Mouse (Mus musculus): ENCODE results near the gene Hcls1. TPM values are rescaled to one million over a fixed set of nuclear protein-coding genes. Genes with fewer than 3 reads are reported as not detected.

Gene Hcls1
- polyA plus RNA-seq, 1 experiment from 2014 or later = 7.8 TPM

GRCm38 (mm10) chr16:36949614-36950336 lies 15.0 kb downstream of the Hcls1 start:
- 57% methylated on average over 8 of the region's 8 CpGs for WGBS
- Histone ChIP-seq H3K27me3 (no peaks in the 10 kb centered on the region), H3K4me3 (no peak overlapping the region), H3K27ac (no peak overlapping the region), H3K4me1 (no peaks in the 10 kb centered on the region), H3K4me2 (no peak overlapping the region), H3K36me3 (no peaks in the 10 kb centered on the region), H3K9me3 (no peaks in the 10 kb centered on the region), H3K9ac (no peak overlapping the region)
- no peak for ATAC-seq (ENCODE audit: borderline replicate concordance, extremely low read depth, low FRiP score, low TSS enrichment)

DNA sequence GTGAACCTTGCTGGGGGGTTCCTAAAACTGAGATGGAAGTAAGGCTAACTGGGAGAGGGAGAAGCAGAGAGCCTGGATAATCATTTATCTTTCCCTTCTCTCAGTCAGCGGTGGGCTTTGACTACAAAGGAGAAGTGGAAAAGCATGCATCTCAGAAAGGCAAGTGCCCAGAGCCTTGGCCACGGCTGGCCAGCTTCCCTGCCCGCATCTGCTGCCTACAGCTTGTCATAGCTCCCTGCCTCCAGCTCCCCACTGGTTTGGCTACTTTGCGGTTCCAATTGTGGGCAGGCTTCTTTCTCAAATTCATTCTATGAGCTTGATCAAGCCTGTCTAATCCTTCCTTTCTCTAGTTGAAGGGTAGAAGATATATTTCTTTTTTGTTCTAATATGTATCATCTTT lies 16.2 kb downstream of the Hcls1 start:
- Histone ChIP-seq H3K4me2 (no peak overlapping the region), H3K4me3 (no peak overlapping the region), H3K36me3 (no peaks in the 10 kb centered on the region), H3K4me1 (no peaks in the 10 kb centered on the region), H3K27me3 (no peaks in the 10 kb centered on the region), H3K9me3 (no peaks in the 10 kb centered on the region), H3K9ac (no peak overlapping the region), H3K27ac (no peak overlapping the region)
- ATAC-seq (ENCODE audit: borderline replicate concordance, extremely low read depth, low FRiP score, low TSS enrichment) = no peak
- 58% methylated on average over 4 of the region's 4 CpGs for WGBS

GRCm38 (mm10) chr16:36955106-36955505 lies 20.3 kb downstream of the Hcls1 start:
- H3K9me3 ChIP-seq = no peaks in the 10 kb centered on the region
- no peak for ATAC-seq (ENCODE audit: borderline replicate concordance, extremely low read depth, low FRiP score, low TSS enrichment)
- no peaks in the 10 kb centered on the region for H3K27me3 ChIP-seq
- H3K4me1 ChIP-seq = no peaks in the 10 kb centered on the region
- H3K4me3 ChIP-seq = no peak overlapping the region
- H3K36me3 ChIP-seq = no peaks in the 10 kb centered on the region
- no peak overlapping the region for H3K9ac ChIP-seq
- H3K4me2 ChIP-seq = no peak overlapping the region
- WGBS = 71% methylated on average over 11 of the region's 11 CpGs
- H3K27ac ChIP-seq = no peak overlapping the region

DNA sequence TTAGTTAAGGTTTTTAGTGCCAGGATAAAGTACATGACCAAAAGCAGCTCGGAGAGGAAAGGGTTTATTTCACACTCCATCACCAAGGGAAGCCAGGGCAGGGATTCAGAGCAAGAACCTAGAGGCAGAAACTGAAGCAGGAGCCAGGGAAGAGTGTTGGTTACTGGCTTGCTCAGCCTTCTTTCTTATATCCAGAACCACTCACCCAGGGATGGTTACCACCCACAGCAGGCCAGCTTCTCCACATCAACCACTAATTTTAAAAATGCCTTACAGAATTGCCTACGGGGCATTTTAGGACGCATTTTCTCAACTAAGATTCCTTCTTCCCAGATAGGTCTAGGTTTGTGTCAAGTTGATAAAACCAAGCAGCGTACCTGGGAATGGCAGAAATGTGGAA lies 28.6 kb downstream of the Hcls1 start:
- no peaks in the 10 kb centered on the region for H3K36me3 ChIP-seq
- no peak overlapping the region for H3K9ac ChIP-seq
- H3K4me1 ChIP-seq = no peaks in the 10 kb centered on the region
- no peaks in the 10 kb centered on the region for H3K27me3 ChIP-seq
- H3K4me3 ChIP-seq = no peak overlapping the region
- ATAC-seq (ENCODE audit: borderline replicate concordance, extremely low read depth, low FRiP score, low TSS enrichment) = no peak
- H3K9me3 ChIP-seq = no peaks in the 10 kb centered on the region
- WGBS = 81% methylated on average over 4 of the region's 4 CpGs
- no peak overlapping the region for H3K27ac ChIP-seq
- H3K4me2 ChIP-seq = no peak overlapping the region

DNA sequence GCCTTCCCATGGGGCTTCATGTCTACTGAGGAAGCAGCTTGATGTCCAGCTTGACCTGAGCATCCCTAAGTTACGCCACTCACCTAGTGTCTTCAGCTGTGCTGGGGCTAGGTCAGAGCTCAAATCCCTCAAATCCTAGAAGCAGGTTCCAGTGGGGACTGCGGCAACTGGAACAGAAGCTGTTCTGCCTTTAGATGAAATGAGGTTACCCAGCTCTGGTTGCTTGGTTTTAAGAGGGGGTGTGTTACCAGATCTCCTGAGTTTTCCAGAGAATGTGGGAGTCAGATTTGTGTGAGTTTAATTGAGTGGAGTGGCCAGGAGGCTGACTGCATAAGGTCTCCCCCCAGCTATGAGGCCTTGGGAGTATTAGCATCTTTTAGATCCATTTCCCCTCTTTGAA lies 44.3 kb downstream of the Hcls1 start:
- Histone ChIP-seq H3K27me3 (no peaks in the 10 kb centered on the region), H3K4me3 (no peak overlapping the region), H3K9me3 (no peaks in the 10 kb centered on the region), H3K4me1 (no peaks in the 10 kb centered on the region), H3K9ac (no peak overlapping the region), H3K27ac (no peak overlapping the region), H3K4me2 (no peak overlapping the region), H3K36me3 (no peaks in the 10 kb centered on the region)
- 88% methylated on average over 2 of the region's 2 CpGs for WGBS
- ATAC-seq (ENCODE audit: borderline replicate concordance, extremely low read depth, low FRiP score, low TSS enrichment) = no peak

DNA sequence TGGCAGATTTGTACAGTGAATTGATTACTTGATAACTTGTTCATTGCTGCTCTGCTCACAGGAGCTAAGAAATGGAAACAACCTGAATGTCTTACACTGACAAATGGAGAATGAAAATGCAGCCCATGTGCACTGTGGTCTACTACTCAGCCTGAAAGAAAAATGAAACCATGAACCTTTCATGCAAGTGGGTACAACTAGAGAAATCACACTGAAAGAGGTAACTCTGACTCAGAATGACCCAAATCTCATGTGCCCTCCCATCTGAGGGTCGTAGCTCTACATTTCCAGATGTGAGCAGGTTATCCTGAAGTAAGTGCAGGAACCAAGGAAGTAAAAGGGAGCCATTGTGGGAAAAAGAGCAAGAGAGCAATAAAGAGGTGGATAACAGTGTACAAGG lies 49.0 kb downstream of the Hcls1 start:
- H3K27ac ChIP-seq = no peak overlapping the region
- H3K27me3 ChIP-seq = no peaks in the 10 kb centered on the region
- no peak overlapping the region for H3K4me3 ChIP-seq
- no peaks in the 10 kb centered on the region for H3K36me3 ChIP-seq
- H3K4me2 ChIP-seq = no peak overlapping the region
- WGBS = 74% methylated on average over 1 of the region's 1 CpGs
- H3K4me1 ChIP-seq = no peaks in the 10 kb centered on the region
- H3K9me3 ChIP-seq = no peaks in the 10 kb centered on the region
- no peak for ATAC-seq (ENCODE audit: borderline replicate concordance, extremely low read depth, low FRiP score, low TSS enrichment)
- no peak overlapping the region for H3K9ac ChIP-seq

- H3K9ac ChIP-seq = no peak overlapping the region
- no peak overlapping the region for H3K4me3 ChIP-seq
- H3K4me2 ChIP-seq = no peak overlapping the region
- ATAC-seq (ENCODE audit: borderline replicate concordance, extremely low read depth, low FRiP score, low TSS enrichment) = no peak
- H3K9me3 ChIP-seq = no peaks in the 10 kb centered on the region
- 54% methylated on average over 5 of the region's 5 CpGs for WGBS
- no peaks in the 10 kb centered on the region for H3K4me1 ChIP-seq
- no peaks in the 10 kb centered on the region for H3K36me3 ChIP-seq
- no peaks in the 10 kb centered on the region for H3K27me3 ChIP-seq
- no peak overlapping the region for H3K27ac ChIP-seq
Measured at GRCm38 (mm10) chr16:36985636-36986042, 50.9 kb downstream of the Hcls1 start.

DNA sequence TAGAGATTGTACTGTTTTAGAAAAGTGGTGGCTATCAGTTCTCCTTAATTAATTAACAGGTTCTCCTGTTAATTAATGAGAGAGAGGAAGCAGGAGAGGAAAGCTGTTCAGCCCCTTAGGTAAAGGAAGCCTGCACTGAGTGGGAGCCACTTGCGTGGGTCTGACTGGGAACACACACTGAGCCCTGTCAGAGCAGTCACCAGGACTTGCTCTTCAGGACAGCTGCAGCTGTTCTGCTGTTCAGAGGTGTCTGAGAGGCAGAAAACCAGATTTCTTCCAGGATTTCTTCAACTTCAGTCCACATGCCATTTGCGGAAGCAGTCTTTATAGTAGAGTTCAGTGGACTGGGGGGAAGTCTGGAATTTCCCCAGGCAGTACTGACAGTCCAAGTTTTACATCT lies 52.6 kb downstream of the Hcls1 start:
- H3K27me3 ChIP-seq = no peaks in the 10 kb centered on the region
- H3K9ac ChIP-seq = no peak overlapping the region
- no peaks in the 10 kb centered on the region for H3K9me3 ChIP-seq
- 72% methylated on average over 2 of the region's 2 CpGs for whole genome bisulfite sequencing
- no peak for ATAC-seq (ENCODE audit: borderline replicate concordance, extremely low read depth, low FRiP score, low TSS enrichment)
- H3K27ac ChIP-seq = no peak overlapping the region
- H3K4me2 ChIP-seq = no peak overlapping the region
- H3K36me3 ChIP-seq = no peaks in the 10 kb centered on the region
- no peaks in the 10 kb centered on the region for H3K4me1 ChIP-seq
- no peak overlapping the region for H3K4me3 ChIP-seq

DNA sequence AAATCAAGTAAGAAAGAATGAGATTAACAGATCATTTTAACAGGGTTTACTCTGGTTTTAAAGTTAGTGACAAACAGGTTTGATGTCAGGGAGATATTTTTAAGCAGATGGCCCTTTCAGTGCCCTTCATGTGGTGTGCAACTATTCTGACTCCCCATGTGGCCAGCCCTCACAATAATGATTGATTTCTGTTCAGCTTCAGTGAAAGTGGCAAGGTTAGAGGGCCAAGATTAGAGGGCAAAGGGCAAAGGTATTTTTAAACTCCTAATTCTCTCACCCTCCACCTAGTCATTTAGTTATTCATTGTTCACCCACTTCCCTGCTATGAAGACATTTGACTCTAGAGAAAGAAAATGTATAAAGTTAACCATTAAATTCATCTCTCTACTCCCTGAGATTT lies 53.3 kb downstream of the Hcls1 start:
- Histone ChIP-seq H3K27me3 (no peaks in the 10 kb centered on the region), H3K27ac (no peak overlapping the region), H3K4me1 (no peaks in the 10 kb centered on the region), H3K9ac (no peak overlapping the region), H3K4me2 (no peak overlapping the region), H3K4me3 (no peak overlapping the region), H3K9me3 (no peaks in the 10 kb centered on the region), H3K36me3 (no peaks in the 10 kb centered on the region)
- ATAC-seq (ENCODE audit: borderline replicate concordance, extremely low read depth, low FRiP score, low TSS enrichment) = no peak

- Histone ChIP-seq H3K27ac (no peak overlapping the region), H3K9me3 (no peaks in the 10 kb centered on the region), H3K4me2 (no peak overlapping the region), H3K36me3 (no peaks in the 10 kb centered on the region), H3K4me3 (no peak overlapping the region), H3K27me3 (no peaks in the 10 kb centered on the region), H3K4me1 (no peaks in the 10 kb centered on the region), H3K9ac (no peak overlapping the region)
- 60% methylated on average over 8 of the region's 8 CpGs for WGBS
- ATAC-seq (ENCODE audit: borderline replicate concordance, extremely low read depth, low FRiP score, low TSS enrichment) = no peak
Measured at GRCm38 (mm10) chr16:36989493-36989892, 54.7 kb downstream of the Hcls1 start.

DNA sequence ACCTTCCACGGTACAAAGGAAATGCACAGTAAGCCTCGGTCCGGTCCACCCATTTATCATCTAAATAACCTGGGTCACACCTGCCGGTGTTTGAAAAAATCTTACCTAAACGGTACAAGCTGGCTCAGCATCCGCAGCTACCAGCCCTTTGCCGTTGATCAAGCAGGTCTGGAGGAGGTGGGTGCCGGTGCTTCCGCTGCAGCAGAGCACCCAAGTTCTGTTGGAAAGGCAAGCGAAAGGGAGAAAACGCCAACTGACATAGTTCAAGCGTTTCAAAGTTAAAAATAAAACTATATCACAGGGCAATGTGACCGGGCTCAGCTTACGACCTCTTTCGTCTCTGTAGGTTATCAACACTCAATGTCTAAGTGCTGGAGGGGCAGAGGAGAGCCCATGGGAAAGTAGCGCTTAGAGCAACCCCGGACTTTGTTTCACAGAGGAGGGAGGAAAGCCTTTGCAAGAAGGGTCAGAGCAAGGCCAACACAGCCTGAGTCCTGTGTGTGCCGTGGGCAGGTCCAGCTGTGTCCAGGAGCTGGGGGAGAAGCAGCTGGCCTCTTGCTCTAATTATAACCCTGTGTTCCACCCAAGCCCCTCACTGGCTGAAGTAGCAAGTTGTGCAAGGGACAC lies 55.3 kb downstream of the Hcls1 start, which contains the start of gene Fbxo40:
Fbxo40 (minus strand) TSS at position 469 of the 627 bp plus-strand sequence.
- Histone ChIP-seq H3K36me3 (no peaks in the 10 kb centered on the region), H3K4me3 (no peak within 1 kb of the TSS), H3K27ac (no peak within 1 kb of the TSS), H3K9ac (no peak within 1 kb of the TSS), H3K4me2 (no peak within 1 kb of the TSS), H3K9me3 (no peaks in the 10 kb centered on the region), H3K27me3 (no peaks in the 10 kb centered on the region), H3K4me1 (no peaks in the 10 kb centered on the region)
- ATAC-seq (ENCODE audit: borderline replicate concordance, extremely low read depth, low FRiP score, low TSS enrichment) = no peak; the same call in 1 of the 2 replicates
- 48% methylated on average over 18 of the region's 18 CpGs for WGBS

- Histone ChIP-seq H3K4me2 (no peak overlapping the region), H3K27ac (no peak overlapping the region), H3K4me1 (no peaks in the 10 kb centered on the region), H3K4me3 (no peak overlapping the region), H3K9ac (no peak overlapping the region), H3K27me3 (no peaks in the 10 kb centered on the region), H3K9me3 (no peaks in the 10 kb centered on the region), H3K36me3 (no peaks in the 10 kb centered on the region)
- ATAC-seq (ENCODE audit: borderline replicate concordance, extremely low read depth, low FRiP score, low TSS enrichment) = no peak
- WGBS = 65% methylated on average over 6 of the region's 6 CpGs
Measured at GRCm38 (mm10) chr16:36997650-36998049, 62.9 kb downstream of the Hcls1 start.
